Mouse (Mus musculus) heart, adult 2 months (tissue): ENCODE data around the gene Cfap57. TPM values are rescaled to one million over a fixed set of nuclear protein-coding genes. Genes with fewer than 3 reads are reported as not detected.

Source experiments
- DNase-seq, 2 experiments: peaks; one replicate each; pipeline ENCODE4 v3.0.0; 2021
- H3K27ac ChIP-seq: fragments of 200-600 bp; 2 replicates; pipeline ENCODE4 v1.8.1; 2022
- H3K27me3 ChIP-seq: fragments of 200-500 bp; 2 replicates; pipeline ENCODE4 v1.6.1; 2012; ENCODE audit warnings: mild to moderate bottlenecking, low read length, inconsistent platforms, mixed read lengths; ENCODE audit not compliant: control insufficient read depth, insufficient read depth
- H3K36me3 ChIP-seq: fragments of 200-500 bp; 2 replicates; pipeline ENCODE4 v1.6.1; 2012; ENCODE audit warnings: low read length, inconsistent platforms; ENCODE audit not compliant: control insufficient read depth, insufficient read depth
- H3K4me1 ChIP-seq: fragments of 200-500 bp; 2 replicates; pipeline ENCODE4 v1.6.1; 2011; ENCODE audit warnings: low read length; ENCODE audit not compliant: control insufficient read depth, insufficient read depth
- H3K4me3 ChIP-seq: fragments of 200-600 bp; 2 replicates; pipeline ENCODE4 v1.8.1; 2022
- H3K79me2 ChIP-seq: fragments of 200-500 bp; replicated peaks from 2 replicates; pipeline ENCODE4 v1.6.1; 2012; ENCODE audit warnings: mild to moderate bottlenecking, inconsistent platforms, low read length, moderate library complexity, mixed read lengths; ENCODE audit not compliant: control insufficient read depth, insufficient read depth
- H3K9ac ChIP-seq: fragments of 200-500 bp; 2 replicates; pipeline ENCODE4 v1.6.1; 2012; ENCODE audit warnings: low read depth, mild to moderate bottlenecking, control low read depth, inconsistent platforms, low read length, mixed read lengths
- CTCF ChIP-seq: fragments of 200-600 bp; IDR thresholded peaks from 2 replicates; pipeline ENCODE4 v1.8.1; 2022; ENCODE audit warnings: antibody characterized with exemption, mild to moderate bottlenecking, moderate library complexity
- EP300 ChIP-seq: fragments of 200-500 bp; IDR thresholded peaks from 2 replicates; pipeline ENCODE4 v1.6.1; 2011; ENCODE audit warnings: low read depth, low read length, control low read depth; ENCODE audit not compliant: insufficient read depth
- POLR2A ChIP-seq: fragments of 200-500 bp; IDR thresholded peaks from 2 replicates; pipeline ENCODE4 v1.6.1; 2011; ENCODE audit warnings: mild to moderate bottlenecking, low read depth, low read length, control low read depth; ENCODE audit not compliant: insufficient read depth
- WGBS: fragments of 180-500 bp; shearing (Covaris S2); methylation state at CpG from one replicate; pipeline ENCODE4 v1.1.7; 2018; 5-methylcytosine and 5-hydroxymethylcytosine counted together
- intact Hi-C: fragments of 180-260 bp; cut with DNase I; formaldehyde crosslinking; loops from one replicate; pipeline ENCODE4 v1.15.1; 2025
- polyA plus RNA-seq: library from polyadenylated mRNA; depleted of rRNA; stranded (reverse); fragments of >200 nt; gene quantifications from 2 replicates; pipeline ENCODE4 v1.2.3, GENCODE M21; 2012
- total RNA-seq, 2 experiments: library from RNA; stranded (reverse); gene quantifications; 2 replicates each; pipeline ENCODE4 v1.2.3; 2021

Cfap57 gene
- total and polyA plus RNA-seq, 3 experiments = 0.05 to 0.14 TPM; not detected in 1

DNA sequence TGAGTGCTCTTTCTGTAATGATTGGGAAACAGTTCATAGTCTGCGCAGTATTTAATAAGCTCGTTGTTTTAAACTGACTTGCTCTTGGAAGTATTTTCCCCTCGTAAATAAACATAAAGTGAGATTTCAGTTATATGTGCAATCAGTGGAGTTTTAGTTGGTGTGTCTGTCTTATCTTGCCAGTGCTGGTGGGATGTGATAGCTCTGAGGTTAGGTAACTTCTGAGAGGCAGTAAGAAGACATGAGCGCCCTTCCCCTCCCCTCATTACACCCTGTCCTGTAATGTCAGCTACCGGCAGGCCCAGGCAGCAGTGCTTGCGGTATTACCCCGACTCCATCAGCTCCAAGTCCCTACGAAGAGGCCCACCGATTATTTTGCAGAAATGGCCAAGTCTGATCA lies 1.2 kb upstream of the Cfap57 start:
- intact Hi-C loops = loop anchor here (10.0 kb wide), 1 partner anchor 553 kb away; the partner anchor contains the start of gene Zfp691
- Histone ChIP-seq H3K79me2 (no peaks in the 10 kb centered on the region), H3K9ac (no peak overlapping the region), H3K27ac (no peak overlapping the region), H3K4me3 (no peak overlapping the region), H3K36me3 (no peaks in the 10 kb centered on the region), H3K27me3 (no peaks in the 10 kb centered on the region), H3K4me1 (no peaks in the 10 kb centered on the region; the same call in 1 of the 2 replicates)
- no peak for DNase-seq
- no peak for TF ChIP-seq CTCF
- no peak for TF ChIP-seq POLR2A
- no peak for TF ChIP-seq EP300
- 83% methylated on average over 9 of the region's 9 CpGs for WGBS

DNA sequence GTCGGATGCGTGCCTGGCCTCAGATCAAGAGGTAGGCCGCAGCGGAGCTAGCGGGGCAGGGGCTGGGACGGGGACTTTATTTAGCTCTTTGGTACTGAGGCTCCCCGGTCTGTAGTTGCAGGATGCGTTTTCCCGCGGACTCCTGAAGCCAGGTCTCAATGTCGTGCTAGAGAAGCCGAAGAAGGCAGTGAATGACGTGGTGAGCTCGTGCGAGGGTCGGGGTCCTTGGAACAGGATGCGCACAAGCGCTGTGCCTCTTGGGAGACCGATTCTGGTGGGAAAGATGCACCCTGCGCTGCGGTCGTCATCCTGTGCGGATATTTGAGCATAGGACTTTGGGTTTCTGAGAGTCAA lies 367 bp upstream of the Cfap57 start:
- no peaks in the 10 kb centered on the region for H3K27me3 ChIP-seq
- no peak for DNase-seq
- TF ChIP-seq CTCF (no peak), POLR2A (no peak), EP300 (no peak)
- H3K36me3 ChIP-seq = no peaks in the 10 kb centered on the region
- peak overlapping the region; percentile 52 for H3K27ac ChIP-seq
- H3K9ac ChIP-seq = peak overlapping the region; percentile 51
- intact Hi-C loops = loop anchor here (10.0 kb wide), 1 partner anchor 554 kb away; the partner anchor contains the start of gene Zfp691
- under 1% methylated on average over 23 of the region's 23 CpGs for WGBS
- no peaks in the 10 kb centered on the region; the same call in 1 of the 2 replicates for H3K4me1 ChIP-seq
- H3K4me3 ChIP-seq = peak overlapping the region; percentile 77
- no peaks in the 10 kb centered on the region for H3K79me2 ChIP-seq

DNA sequence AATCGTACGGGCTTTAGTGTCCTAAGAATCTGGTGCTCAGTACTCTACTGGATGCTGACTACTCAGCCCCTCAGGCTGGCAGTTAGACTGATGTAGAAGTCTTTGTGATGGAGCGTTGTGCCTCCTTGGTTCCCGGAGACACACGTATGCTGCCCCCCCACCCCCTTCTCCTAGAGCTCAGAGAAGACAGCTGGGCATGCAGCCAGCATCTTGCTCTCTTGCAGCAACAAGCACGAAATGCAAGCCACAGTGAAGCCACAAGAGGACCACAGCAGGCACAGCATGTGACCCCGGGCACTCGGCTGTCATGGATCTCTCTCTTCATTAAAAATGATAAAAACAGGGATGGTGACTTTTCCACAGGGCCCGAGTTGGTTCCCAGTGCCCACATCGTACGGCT lies 5.2 kb downstream of the Cfap57 start:
- H3K4me3 ChIP-seq = no peak overlapping the region
- no peak for DNase-seq
- no peaks in the 10 kb centered on the region for H3K79me2 ChIP-seq
- H3K27ac ChIP-seq = no peak overlapping the region
- TF ChIP-seq POLR2A (no peak), EP300 (no peak), CTCF (no peak)
- intact Hi-C loops = no loop called here
- 71% methylated on average over 11 of the region's 11 CpGs for WGBS
- H3K36me3 ChIP-seq = no peaks in the 10 kb centered on the region
- no peaks in the 10 kb centered on the region for H3K27me3 ChIP-seq
- no peak overlapping the region for H3K9ac ChIP-seq
- H3K4me1 ChIP-seq = no peaks in the 10 kb centered on the region; the same call in 1 of the 2 replicates

DNA sequence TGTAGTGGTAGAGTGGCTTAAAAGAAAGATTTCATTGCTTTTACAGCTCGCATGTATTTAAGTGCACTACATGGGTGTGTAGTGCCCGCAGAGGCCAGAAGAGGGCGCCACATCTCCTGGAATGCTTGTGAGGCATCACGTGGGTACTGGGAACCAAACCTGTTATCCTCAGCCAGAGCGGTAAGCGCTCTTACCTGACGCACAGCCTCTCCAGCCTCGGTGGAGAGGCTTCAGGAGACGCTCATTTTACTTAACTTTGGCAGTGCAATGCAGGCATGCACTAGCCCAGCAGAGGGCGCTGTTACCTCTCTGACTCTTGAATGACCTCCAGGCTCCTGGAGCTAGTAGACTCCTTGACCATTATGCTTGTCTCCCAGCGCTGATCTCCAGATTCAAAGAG lies 8.0 kb downstream of the Cfap57 start:
- Histone ChIP-seq H3K27me3 (no peaks in the 10 kb centered on the region), H3K36me3 (no peaks in the 10 kb centered on the region), H3K4me3 (no peak overlapping the region), H3K27ac (no peak overlapping the region), H3K9ac (no peak overlapping the region), H3K4me1 (no peaks in the 10 kb centered on the region), H3K79me2 (no peaks in the 10 kb centered on the region)
- intact Hi-C loops = no loop called here
- TF ChIP-seq CTCF (peak; percentile 65), POLR2A (no peak)
- peak in 1 of 2 experiments; percentile 13 for DNase-seq
- 22% methylated on average over 11 of the region's 11 CpGs for WGBS

DNA sequence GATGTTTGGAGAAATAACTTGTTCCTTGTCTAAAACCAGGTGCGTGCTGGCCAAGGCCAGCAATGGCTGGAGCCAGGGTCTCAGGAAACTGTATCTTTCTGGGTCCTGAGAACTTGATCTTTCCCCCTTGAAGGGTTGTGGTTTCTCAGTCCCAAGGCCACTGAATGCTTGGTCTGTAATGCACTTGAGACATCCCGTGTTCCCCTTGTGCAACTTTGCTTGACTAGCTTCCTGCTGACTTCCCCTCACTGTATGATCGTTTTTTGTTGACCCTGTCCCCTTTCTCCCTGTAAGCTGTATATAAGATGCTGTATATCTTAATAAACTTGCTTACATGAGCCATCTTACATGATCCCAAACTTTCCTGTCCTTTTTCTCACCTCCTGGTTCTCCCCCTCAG lies 10.7 kb downstream of the Cfap57 start:
- intact Hi-C loops = no loop called here
- Histone ChIP-seq H3K4me3 (no peak overlapping the region), H3K79me2 (no peaks in the 10 kb centered on the region), H3K36me3 (no peaks in the 10 kb centered on the region), H3K27me3 (no peaks in the 10 kb centered on the region), H3K9ac (no peak overlapping the region), H3K4me1 (no peaks in the 10 kb centered on the region), H3K27ac (no peak overlapping the region)
- TF ChIP-seq CTCF (no peak), EP300 (no peak), POLR2A (no peak)
- WGBS = 61% methylated on average over 3 of the region's 3 CpGs
- no peak for DNase-seq

DNA sequence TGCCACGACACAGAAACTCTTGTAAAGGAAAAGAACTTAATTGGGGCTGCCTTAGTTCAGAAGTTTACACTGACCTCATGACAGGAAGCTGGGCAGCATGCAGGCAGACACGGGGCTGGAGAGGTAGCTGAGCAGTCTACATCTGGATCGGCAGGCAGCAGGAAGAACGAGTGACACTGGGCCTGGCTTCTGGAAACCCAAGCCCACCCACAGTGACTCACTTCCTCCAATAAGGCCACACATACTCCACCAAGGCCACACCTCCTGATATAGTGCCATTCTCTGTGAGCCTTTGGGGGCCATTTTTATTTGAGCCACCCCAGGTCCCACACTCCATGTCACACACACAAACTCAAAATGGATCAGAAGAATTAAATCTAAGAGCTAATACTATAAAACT lies 16.5 kb downstream of the Cfap57 start:
- Histone ChIP-seq H3K79me2 (no peaks in the 10 kb centered on the region), H3K27me3 (no peaks in the 10 kb centered on the region), H3K27ac (no peak overlapping the region), H3K36me3 (no peaks in the 10 kb centered on the region), H3K4me1 (no peaks in the 10 kb centered on the region), H3K4me3 (no peak overlapping the region), H3K9ac (no peak overlapping the region)
- 19% methylated on average over 4 of the region's 4 CpGs for WGBS
- TF ChIP-seq CTCF = no peak
- TF ChIP-seq EP300 = no peak
- no peak for TF ChIP-seq POLR2A
- DNase-seq = no peak
- intact Hi-C loops = no loop called here
